Mouse (Mus musculus): Measurements from ENCODE around the gene Slc12a3. TPM values are rescaled to one million over a fixed set of nuclear protein-coding genes. Genes with fewer than 3 reads are reported as not detected.
A peak's percentile ranks its signal among the peaks of the same experiment; 100 is the strongest.

Slc12a3 gene
- polyA plus RNA-seq, 2 experiments from 2014 or later = not detected

GRCm38 (mm10) chr8:94337559-94337958 is 8.6 kb downstream of the Slc12a3 start:
- ATAC-seq = no peak

- no peak for ATAC-seq
Observed at GRCm38 (mm10) chr8:94340796-94341195, 11.8 kb downstream of the Slc12a3 start.

GRCm38 (mm10) chr8:94342691-94343090 is 13.7 kb downstream of the Slc12a3 start:
- ATAC-seq = no peak

GRCm38 (mm10) chr8:94343290-94343689 is 14.3 kb downstream of the Slc12a3 start:
- ATAC-seq = peak; percentile 65

- no peak for ATAC-seq
Observed at GRCm38 (mm10) chr8:94343778-94344320, 14.8 kb downstream of the Slc12a3 start.

GRCm38 (mm10) chr8:94345657-94346056 is 16.7 kb downstream of the Slc12a3 start:
- ATAC-seq = no peak

GRCm38 (mm10) chr8:94346264-94346663 is 17.3 kb downstream of the Slc12a3 start:
- ATAC-seq = no peak

- no peak for ATAC-seq
Observed at GRCm38 (mm10) chr8:94348425-94348824, 19.4 kb downstream of the Slc12a3 start.

GRCm38 (mm10) chr8:94354069-94354531 is 25.1 kb downstream of the Slc12a3 start:
- ATAC-seq = no peak

GRCm38 (mm10) chr8:94354571-94354970 is 25.6 kb downstream of the Slc12a3 start:
- ATAC-seq = peak; percentile 87

- no peak for ATAC-seq
Observed at GRCm38 (mm10) chr8:94357220-94357619, 28.2 kb downstream of the Slc12a3 start.

- ATAC-seq = no peak
Observed at GRCm38 (mm10) chr8:94358541-94358940, 29.5 kb downstream of the Slc12a3 start.

GRCm38 (mm10) chr8:94361774-94362431 is 32.9 kb downstream of the Slc12a3 start:
- ATAC-seq = no peak

GRCm38 (mm10) chr8:94362607-94363239 is 33.7 kb downstream of the Slc12a3 start:
- peak; percentile 4 for ATAC-seq

- peak; percentile 83 for ATAC-seq
Observed at GRCm38 (mm10) chr8:94363288-94363688, 34.3 kb downstream of the Slc12a3 start.

GRCm38 (mm10) chr8:94363906-94364305 is 34.9 kb downstream of the Slc12a3 start:
- ATAC-seq = no peak

- ATAC-seq = no peak
Observed at GRCm38 (mm10) chr8:94364686-94365312, 35.8 kb downstream of the Slc12a3 start.

GRCm38 (mm10) chr8:94365410-94365981 is 36.5 kb downstream of the Slc12a3 start:
- peak; percentile 78 for ATAC-seq

GRCm38 (mm10) chr8:94370839-94371238 is 41.8 kb downstream of the Slc12a3 start:
- no peak for ATAC-seq

GRCm38 (mm10) chr8:94372955-94373599 is 44.1 kb downstream of the Slc12a3 start:
- peak; percentile 58 for ATAC-seq

GRCm38 (mm10) chr8:94375551-94375991 is 46.6 kb downstream of the Slc12a3 start:
- peak; percentile 84 for ATAC-seq

- ATAC-seq = no peak
Observed at GRCm38 (mm10) chr8:94376176-94376575, 47.2 kb downstream of the Slc12a3 start.

All from activated CD4-positive, CD25-positive, alpha-beta regulatory T cell, adult 4 months (primary cell).